Mouse (Mus musculus) E14TG2a.4 (cell line): Measurements from ENCODE around the gene Galk2.

Experiments
- CTCF ChIP-seq: conservative IDR thresholded peaks from 2 replicates; pipeline ENCODE4 v1.5.1; 2014; ENCODE audit warnings: low read length
- NANOG ChIP-seq: IDR thresholded peaks from 2 replicates; pipeline ENCODE4 v1.6.1; 2014; ENCODE audit warnings: borderline replicate concordance, low read length, mixed read lengths
- POU5F1 ChIP-seq: IDR thresholded peaks from 2 replicates; pipeline ENCODE4 v1.6.1; 2014; ENCODE audit warnings: low read length, borderline replicate concordance

GRCm38 (mm10) chr2:125900797-125901410 is 42.0 kb downstream of the Galk2 start:
- TF ChIP-seq CTCF = no peak
- TF ChIP-seq NANOG = no peak
- TF ChIP-seq POU5F1 = no peak
